Mouse (Mus musculus): ENCODE results near the gene Tulp2. TPM values are rescaled to one million over a fixed set of nuclear protein-coding genes. Genes with fewer than 3 reads are reported as not detected.

Gene Tulp2
- polyA plus RNA-seq, 1 experiment: 0.20 TPM

GRCm38 (mm10) chr7:45555787-45556186 is 74.1 kb downstream of the Tulp2 start:
- no peaks in the 10 kb centered on the region for H3K27me3 ChIP-seq (replicated peaks; ENCODE audit: control insufficient read depth, insufficient read depth, low read length)
- H3K4me3 ChIP-seq (ENCODE audit: insufficient read depth, low read depth, low read length): no peak overlapping the region
- no peaks in the 10 kb centered on the region for H3K36me3 ChIP-seq (ENCODE audit: control insufficient read depth, insufficient read depth, low read length)
- peak; percentile 87 for DNase-seq
- 24% methylated on average over 8 of the region's 8 CpGs for WGBS
- TF ChIP-seq POLR2A (IDR thresholded peaks at IDR 0.05; ENCODE audit: low read depth, low read length): no peak
- TF ChIP-seq CTCF (conservative IDR thresholded peaks at IDR 0.05; ENCODE audit: insufficient read depth, insufficient read length, low read depth, low read length): peak; percentile 87
- no peaks in the 10 kb centered on the region for H3K4me1 ChIP-seq (ENCODE audit: control insufficient read depth, insufficient read depth, low read length)
- H3K27ac ChIP-seq (ENCODE audit: insufficient read depth, low read depth, low read length): no peak overlapping the region

GRCm38 (mm10) chr7:45558907-45559306 is 77.2 kb downstream of the Tulp2 start:
- DNase-seq: no peak
- Histone ChIP-seq H3K4me1 (ENCODE audit: control insufficient read depth, insufficient read depth, low read length) (no peaks in the 10 kb centered on the region), H3K27me3 (replicated peaks; ENCODE audit: control insufficient read depth, insufficient read depth, low read length) (no peaks in the 10 kb centered on the region), H3K36me3 (ENCODE audit: control insufficient read depth, insufficient read depth, low read length) (no peaks in the 10 kb centered on the region), H3K27ac (ENCODE audit: insufficient read depth, low read depth, low read length) (no peak overlapping the region), H3K4me3 (ENCODE audit: insufficient read depth, low read depth, low read length) (no peak overlapping the region)
- WGBS: 30% methylated on average over 6 of the region's 6 CpGs
- TF ChIP-seq POLR2A (IDR thresholded peaks at IDR 0.05; ENCODE audit: low read depth, low read length): no peak
- no peak for TF ChIP-seq CTCF (conservative IDR thresholded peaks at IDR 0.05; ENCODE audit: insufficient read depth, insufficient read length, low read depth, low read length)

- 74% methylated on average over 7 of the region's 7 CpGs for WGBS
- H3K4me1 ChIP-seq (ENCODE audit: control insufficient read depth, insufficient read depth, low read length): no peaks in the 10 kb centered on the region
- no peak for DNase-seq
- no peak overlapping the region for H3K27ac ChIP-seq (ENCODE audit: insufficient read depth, low read depth, low read length)
- TF ChIP-seq CTCF (conservative IDR thresholded peaks at IDR 0.05; ENCODE audit: insufficient read depth, insufficient read length, low read depth, low read length) (no peak), POLR2A (IDR thresholded peaks at IDR 0.05; ENCODE audit: low read depth, low read length) (no peak)
- no peaks in the 10 kb centered on the region for H3K36me3 ChIP-seq (ENCODE audit: control insufficient read depth, insufficient read depth, low read length)
- H3K4me3 ChIP-seq (ENCODE audit: insufficient read depth, low read depth, low read length): no peak overlapping the region
- no peaks in the 10 kb centered on the region for H3K27me3 ChIP-seq (replicated peaks; ENCODE audit: control insufficient read depth, insufficient read depth, low read length)
Observed at GRCm38 (mm10) chr7:45560241-45560640, 78.6 kb downstream of the Tulp2 start.

- Histone ChIP-seq H3K27ac (ENCODE audit: insufficient read depth, low read depth, low read length) (no peak overlapping the region), H3K27me3 (replicated peaks; ENCODE audit: control insufficient read depth, insufficient read depth, low read length) (no peaks in the 10 kb centered on the region), H3K4me1 (ENCODE audit: control insufficient read depth, insufficient read depth, low read length) (no peaks in the 10 kb centered on the region), H3K4me3 (ENCODE audit: insufficient read depth, low read depth, low read length) (no peak overlapping the region), H3K36me3 (ENCODE audit: control insufficient read depth, insufficient read depth, low read length) (no peaks in the 10 kb centered on the region)
- DNase-seq: peak; percentile 84
- 14% methylated on average over 17 of the region's 17 CpGs for WGBS
- TF ChIP-seq CTCF (conservative IDR thresholded peaks at IDR 0.05; ENCODE audit: insufficient read depth, insufficient read length, low read depth, low read length) (peak; percentile 95), POLR2A (IDR thresholded peaks at IDR 0.05; ENCODE audit: low read depth, low read length) (no peak)
Observed at GRCm38 (mm10) chr7:45560843-45561623, 79.4 kb downstream of the Tulp2 start.

GRCm38 (mm10) chr7:45561624-45562520 is 80.2 kb downstream of the Tulp2 start:
- H3K4me3 ChIP-seq (ENCODE audit: insufficient read depth, low read depth, low read length): no peak overlapping the region
- H3K27me3 ChIP-seq (replicated peaks; ENCODE audit: control insufficient read depth, insufficient read depth, low read length): no peaks in the 10 kb centered on the region
- H3K36me3 ChIP-seq (ENCODE audit: control insufficient read depth, insufficient read depth, low read length): no peaks in the 10 kb centered on the region
- DNase-seq: no peak
- H3K27ac ChIP-seq (ENCODE audit: insufficient read depth, low read depth, low read length): no peak overlapping the region
- no peaks in the 10 kb centered on the region for H3K4me1 ChIP-seq (ENCODE audit: control insufficient read depth, insufficient read depth, low read length)
- TF ChIP-seq POLR2A (IDR thresholded peaks at IDR 0.05; ENCODE audit: low read depth, low read length) (no peak), CTCF (conservative IDR thresholded peaks at IDR 0.05; ENCODE audit: insufficient read depth, insufficient read length, low read depth, low read length) (no peak)
- 47% methylated on average over 12 of the region's 12 CpGs for WGBS

GRCm38 (mm10) chr7:45564811-45565210 is 83.1 kb downstream of the Tulp2 start:
- no peak for DNase-seq
- Histone ChIP-seq H3K27me3 (replicated peaks; ENCODE audit: control insufficient read depth, insufficient read depth, low read length) (no peaks in the 10 kb centered on the region), H3K27ac (ENCODE audit: insufficient read depth, low read depth, low read length) (no peak overlapping the region), H3K4me3 (ENCODE audit: insufficient read depth, low read depth, low read length) (no peak overlapping the region), H3K4me1 (ENCODE audit: control insufficient read depth, insufficient read depth, low read length) (peaks cover 9% of the 10 kb centered on the region), H3K36me3 (ENCODE audit: control insufficient read depth, insufficient read depth, low read length) (no peaks in the 10 kb centered on the region)
- 80% methylated on average over 2 of the region's 2 CpGs for WGBS
- TF ChIP-seq CTCF (conservative IDR thresholded peaks at IDR 0.05; ENCODE audit: insufficient read depth, insufficient read length, low read depth, low read length) (no peak), POLR2A (IDR thresholded peaks at IDR 0.05; ENCODE audit: low read depth, low read length) (no peak)

- 93% methylated on average over 9 of the region's 9 CpGs for WGBS
- no peaks in the 10 kb centered on the region for H3K27me3 ChIP-seq (replicated peaks; ENCODE audit: control insufficient read depth, insufficient read depth, low read length)
- H3K4me3 ChIP-seq (ENCODE audit: insufficient read depth, low read depth, low read length): no peak overlapping the region
- no peak for DNase-seq
- H3K4me1 ChIP-seq (ENCODE audit: control insufficient read depth, insufficient read depth, low read length): peaks cover 9% of the 10 kb centered on the region
- H3K36me3 ChIP-seq (ENCODE audit: control insufficient read depth, insufficient read depth, low read length): no peaks in the 10 kb centered on the region
- H3K27ac ChIP-seq (ENCODE audit: insufficient read depth, low read depth, low read length): no peak overlapping the region
- TF ChIP-seq CTCF (conservative IDR thresholded peaks at IDR 0.05; ENCODE audit: insufficient read depth, insufficient read length, low read depth, low read length) (no peak), POLR2A (IDR thresholded peaks at IDR 0.05; ENCODE audit: low read depth, low read length) (no peak)
Observed at GRCm38 (mm10) chr7:45565446-45565845, 83.8 kb downstream of the Tulp2 start.
